Mouse (Mus musculus) skeletal muscle tissue, adult 2 months (tissue): ENCODE results near the gene Errfi1.

Experiments
- DNase-seq: peaks from one replicate; pipeline ENCODE4 v3.0.0-alpha.2; 2012; ENCODE audit warnings: low read depth, low spot score

Gene Errfi1

GRCm38 (mm10) chr4:150853680-150854461 lies at the start of gene Errfi1:
Gene Errfi1 (plus strand): TSS chr4:150853919.
- DNase-seq = no peak

- DNase-seq = no peak
Measured at GRCm38 (mm10) chr4:150804204-150804603, 49.5 kb upstream of the Errfi1 start.

GRCm38 (mm10) chr4:150807727-150808470 lies 45.8 kb upstream of the Errfi1 start:
- no peak for DNase-seq

GRCm38 (mm10) chr4:150808471-150808847 lies 45.3 kb upstream of the Errfi1 start:
- DNase-seq = peak; percentile 28

- no peak for DNase-seq
Measured at GRCm38 (mm10) chr4:150809323-150809722, 44.4 kb upstream of the Errfi1 start.

GRCm38 (mm10) chr4:150815144-150815543 lies 38.6 kb upstream of the Errfi1 start:
- DNase-seq = no peak

- DNase-seq = no peak
Measured at GRCm38 (mm10) chr4:150816414-150816951, 37.2 kb upstream of the Errfi1 start.

- peak; percentile 45 for DNase-seq
Measured at GRCm38 (mm10) chr4:150819126-150819910, 34.4 kb upstream of the Errfi1 start.

- no peak for DNase-seq
Measured at GRCm38 (mm10) chr4:150821381-150821780, 32.3 kb upstream of the Errfi1 start.

- no peak for DNase-seq
Measured at GRCm38 (mm10) chr4:150822624-150823023, 31.1 kb upstream of the Errfi1 start.

- DNase-seq = no peak
Measured at GRCm38 (mm10) chr4:150823614-150824480, 29.9 kb upstream of the Errfi1 start.

GRCm38 (mm10) chr4:150824877-150825276 lies 28.8 kb upstream of the Errfi1 start:
- no peak for DNase-seq

- DNase-seq = no peak
Measured at GRCm38 (mm10) chr4:150825531-150825930, 28.2 kb upstream of the Errfi1 start.

GRCm38 (mm10) chr4:150831321-150831720 lies 22.4 kb upstream of the Errfi1 start:
- DNase-seq = no peak

- no peak for DNase-seq
Measured at GRCm38 (mm10) chr4:150831941-150832340, 21.8 kb upstream of the Errfi1 start.

- no peak for DNase-seq
Measured at GRCm38 (mm10) chr4:150835163-150835562, 18.6 kb upstream of the Errfi1 start.

- DNase-seq = no peak
Measured at GRCm38 (mm10) chr4:150836258-150836657, 17.5 kb upstream of the Errfi1 start.

- no peak for DNase-seq
Measured at GRCm38 (mm10) chr4:150836961-150837360, 16.8 kb upstream of the Errfi1 start.

GRCm38 (mm10) chr4:150837458-150837857 lies 16.3 kb upstream of the Errfi1 start:
- peak; percentile 60 for DNase-seq

GRCm38 (mm10) chr4:150842045-150842444 lies 11.7 kb upstream of the Errfi1 start:
- DNase-seq = no peak

- no peak for DNase-seq
Measured at GRCm38 (mm10) chr4:150843181-150843580, 10.5 kb upstream of the Errfi1 start.
